Mouse (Mus musculus) hindbrain, postnatal 0 days (tissue): ENCODE results near the gene Nsa2. TPM values are rescaled to one million over a fixed set of nuclear protein-coding genes. Genes with fewer than 3 reads are reported as not detected.

ENCODE experiments used
- ATAC-seq: fragments of 200-750 bp; cut with Nextera tagmentation; 2 replicates; pipeline ENCODE4 v1.8.0; 2017; ENCODE audit warnings: mild to moderate bottlenecking, moderate TSS enrichment, moderate library complexity
- DNase-seq: peaks from one replicate; pipeline ENCODE4 v3.0.0-alpha.2; 2015; ENCODE audit warnings: low spot score
- H3K27ac ChIP-seq: fragments of 300-500 bp; sonication (generic); 2 replicates; pipeline ENCODE4 v1.5.1; 2014; ENCODE audit warnings: mild to moderate bottlenecking
- H3K27me3 ChIP-seq: fragments of 300-500 bp; sonication (generic); 2 replicates; pipeline ENCODE4 v1.6.1; 2014; ENCODE audit warnings: low read length, mixed read lengths; ENCODE audit not compliant: insufficient read depth
- H3K36me3 ChIP-seq: fragments of 300-500 bp; sonication (generic); 2 replicates; pipeline ENCODE4 v1.6.1; 2014; ENCODE audit warnings: low read length, mixed read lengths; ENCODE audit not compliant: insufficient read depth
- H3K4me1 ChIP-seq: fragments of 300-500 bp; sonication (generic); 2 replicates; pipeline ENCODE4 v1.6.1; 2014; ENCODE audit warnings: antibody characterized with exemption, low read length, mixed read lengths; ENCODE audit not compliant: insufficient read depth
- H3K4me2 ChIP-seq: fragments of 300-500 bp; sonication (generic); 2 replicates; pipeline ENCODE4 v1.6.1; 2014; ENCODE audit warnings: low read depth, mild to moderate bottlenecking, low read length, moderate library complexity, mixed read lengths
- H3K4me3 ChIP-seq: fragments of 300-500 bp; sonication (generic); 2 replicates; pipeline ENCODE4 v1.5.1; 2014; ENCODE audit warnings: low read length
- H3K9ac ChIP-seq: fragments of 300-500 bp; sonication (generic); replicated peaks from 2 replicates; pipeline ENCODE4 v1.6.1; 2014; ENCODE audit warnings: mild to moderate bottlenecking, low read length, moderate library complexity, mixed read lengths
- H3K9me3 ChIP-seq: fragments of 300-500 bp; sonication (generic); 2 replicates; pipeline ENCODE4 v1.6.1; 2016; ENCODE audit warnings: low read length, mixed read lengths
- CTCF ChIP-seq: IDR thresholded peaks from 2 replicates; pipeline ENCODE4 v1.5.1; 2016; ENCODE audit warnings: antibody characterized with exemption, control low read depth, low read depth
- WGBS: fragments of 180-500 bp; shearing (Covaris S2); extraction: QIAGEN DNeasy Blood & Tissue Kit; methylation state at CpG from one replicate; pipeline ENCODE4 v1.1.7; 2014; 5-methylcytosine and 5-hydroxymethylcytosine counted together
- polyA plus RNA-seq: library from polyadenylated mRNA; unstranded; fragments of >200 nt; fragmentation: Nextera tagmentation; extraction: Ambion mirVana; gene quantifications from 2 replicates; pipeline ENCODE4 v1.2.1, GENCODE M21; 2015
- total RNA-seq: library from RNA; depleted of rRNA; stranded (reverse); fragments of >200 nt; gene quantifications from 2 replicates; pipeline ENCODE4 v1.2.3, GENCODE M21; 2014; rRNA removed

The Nsa2 gene
- total RNA-seq (18.5 and 21.6 TPM in 2 replicates), polyA plus RNA-seq (41.7 and 45.0 TPM in 2 replicates)

DNA sequence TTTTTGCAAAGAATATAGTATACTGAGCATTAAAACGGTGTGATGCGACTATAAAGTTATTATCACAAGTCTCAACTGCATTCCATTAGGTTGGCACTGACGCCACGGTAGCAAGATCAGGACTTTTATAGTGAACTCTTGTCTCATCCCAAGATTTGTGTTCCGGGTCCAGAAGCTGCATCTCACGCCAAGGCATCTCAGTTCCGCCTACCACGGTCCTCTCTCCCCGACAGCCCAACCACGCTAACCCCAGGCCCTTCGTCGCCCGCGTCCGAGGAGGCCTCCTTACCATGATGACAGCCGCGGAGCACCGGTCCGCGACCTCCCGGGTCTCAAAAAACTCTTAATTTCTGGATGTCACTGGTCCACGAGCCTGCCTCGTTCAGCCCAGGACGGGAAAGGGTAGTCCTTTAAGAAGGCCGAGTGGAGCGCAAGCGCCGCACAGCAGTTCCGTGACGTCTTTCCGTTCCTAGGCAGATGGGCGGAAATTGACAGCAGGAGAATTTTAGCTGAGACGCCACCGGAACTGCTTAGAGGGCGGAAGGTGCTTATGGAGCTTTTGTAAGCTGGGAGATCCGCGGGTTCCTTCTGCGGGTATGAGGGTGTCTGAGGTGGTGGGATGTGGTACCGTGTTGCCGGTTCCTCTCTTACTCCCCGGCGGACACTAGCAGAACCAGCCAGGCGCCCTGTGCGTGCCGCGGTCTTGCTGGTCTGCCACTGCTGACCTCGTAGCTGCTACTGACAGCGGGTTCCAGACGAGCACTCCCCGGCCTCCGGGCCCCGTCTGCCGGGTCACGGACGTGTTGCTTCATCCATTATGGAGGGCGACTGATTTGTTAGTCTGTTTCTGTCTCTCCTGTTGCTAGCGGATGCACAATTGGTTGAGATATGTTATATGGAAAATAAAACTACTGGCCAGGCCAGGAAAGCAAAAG, at the start of gene Nsa2, which contains the start of gene Gfm2:
Gene Nsa2, minus strand, starts transcription at position 472 of the 935 bp plus-strand sequence.
Gene Gfm2, plus strand, starts transcription at position 472 of the 935 bp plus-strand sequence.
- Histone ChIP-seq H3K36me3 (peaks cover 12% of the 10 kb centered on the region), H3K27ac (peak within 1 kb of the TSS; percentile 93), H3K4me1 (no peaks in the 10 kb centered on the region), H3K9ac (peak within 1 kb of the TSS; percentile 86), H3K9me3 (no peaks in the 10 kb centered on the region), H3K4me3 (peak within 1 kb of the TSS; percentile 91), H3K27me3 (no peaks in the 10 kb centered on the region), H3K4me2 (peak within 1 kb of the TSS; percentile 80)
- WGBS: under 1% methylated on average over 57 of the region's 57 CpGs
- ATAC-seq (peak; percentile 99), DNase-seq (peak; percentile 96)
- TF ChIP-seq CTCF: no peak

- no peaks in the 10 kb centered on the region for H3K4me1 ChIP-seq
- no peaks in the 10 kb centered on the region for H3K9me3 ChIP-seq
- no peak for TF ChIP-seq CTCF
- peaks cover 5% of the 10 kb centered on the region; the same call in 1 of the 2 replicates for H3K36me3 ChIP-seq
- no peak overlapping the region for H3K4me3 ChIP-seq
- H3K9ac ChIP-seq: no peak overlapping the region
- ATAC-seq (no peak), DNase-seq (no peak)
- H3K4me2 ChIP-seq: no peak overlapping the region
- no peak overlapping the region for H3K27ac ChIP-seq
- 87% methylated on average over 4 of the region's 4 CpGs for WGBS
- H3K27me3 ChIP-seq: no peaks in the 10 kb centered on the region
These were observed 48.6 kb upstream of the Nsa2 start for GRCm38 (mm10) chr13:97186346-97186745.

DNA sequence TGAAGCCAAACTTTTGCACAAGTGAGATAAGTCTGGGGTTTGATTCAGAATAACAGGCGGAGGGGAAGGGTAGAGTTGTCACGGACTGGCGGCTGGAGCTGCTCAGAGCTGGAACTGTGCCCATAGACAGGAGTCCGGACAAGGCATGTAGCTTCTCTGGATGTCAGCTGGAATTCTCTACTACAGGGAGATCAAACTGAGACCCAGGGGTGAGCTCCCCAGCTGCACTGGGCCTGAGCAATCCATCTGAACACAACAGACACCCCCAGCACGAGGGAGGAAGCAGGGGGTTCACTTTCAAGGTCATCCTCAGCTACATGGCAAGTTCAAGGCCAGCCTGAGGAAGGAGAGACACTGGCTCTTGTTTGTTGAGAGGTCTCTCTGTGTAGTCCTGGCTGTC, 46.9 kb upstream of the Nsa2 start:
- WGBS: 42% methylated on average over 5 of the region's 5 CpGs
- H3K27ac ChIP-seq: no peak overlapping the region
- DNase-seq: peak; percentile 18
- H3K4me2 ChIP-seq: no peak overlapping the region
- H3K4me1 ChIP-seq: no peaks in the 10 kb centered on the region
- TF ChIP-seq CTCF: no peak
- ATAC-seq: no peak
- H3K9ac ChIP-seq: no peak overlapping the region
- H3K9me3 ChIP-seq: no peaks in the 10 kb centered on the region
- H3K27me3 ChIP-seq: no peaks in the 10 kb centered on the region
- peaks cover 8% of the 10 kb centered on the region; the same call in 1 of the 2 replicates for H3K36me3 ChIP-seq
- no peak overlapping the region for H3K4me3 ChIP-seq

- over 99% methylated on average over 2 of the region's 2 CpGs for WGBS
- no peak for TF ChIP-seq CTCF
These were observed 46.4 kb upstream of the Nsa2 start for GRCm38 (mm10) chr13:97184168-97184567.

GRCm38 (mm10) chr13:97182821-97183220, 45.1 kb upstream of the Nsa2 start:
- Histone ChIP-seq H3K4me3 (no peak overlapping the region), H3K4me1 (no peaks in the 10 kb centered on the region), H3K27me3 (no peaks in the 10 kb centered on the region), H3K4me2 (no peak overlapping the region), H3K9me3 (no peaks in the 10 kb centered on the region), H3K27ac (no peak overlapping the region), H3K36me3 (peaks cover 16% of the 10 kb centered on the region; the same call in 1 of the 2 replicates), H3K9ac (no peak overlapping the region)
- 57% methylated on average over 4 of the region's 4 CpGs for WGBS
- no peak for TF ChIP-seq CTCF
- ATAC-seq (no peak), DNase-seq (no peak)

More at GRCm38 (mm10) chr13:97184168-97184567, 46.4 kb upstream of the Nsa2 start:
- H3K4me2 ChIP-seq: no peak overlapping the region
- H3K9me3 ChIP-seq: no peaks in the 10 kb centered on the region
- H3K27me3 ChIP-seq: no peaks in the 10 kb centered on the region
- H3K36me3 ChIP-seq: peaks cover 11% of the 10 kb centered on the region; the same call in 1 of the 2 replicates
- no peaks in the 10 kb centered on the region for H3K4me1 ChIP-seq
- H3K9ac ChIP-seq: no peak overlapping the region
- H3K4me3 ChIP-seq: no peak overlapping the region
- no peak for ATAC-seq
- H3K27ac ChIP-seq: no peak overlapping the region
- DNase-seq: no peak

- TF ChIP-seq CTCF: no peak
- WGBS: 57% methylated on average over 6 of the region's 6 CpGs
- no peak overlapping the region for H3K9ac ChIP-seq
- peaks cover 34% of the 10 kb centered on the region for H3K36me3 ChIP-seq
- H3K4me3 ChIP-seq: no peak overlapping the region
- no peak for DNase-seq
- H3K27ac ChIP-seq: no peak overlapping the region
- no peaks in the 10 kb centered on the region for H3K4me1 ChIP-seq
- no peaks in the 10 kb centered on the region for H3K27me3 ChIP-seq
- no peaks in the 10 kb centered on the region for H3K9me3 ChIP-seq
- no peak for ATAC-seq
- no peak overlapping the region for H3K4me2 ChIP-seq
These were observed 42.5 kb upstream of the Nsa2 start for GRCm38 (mm10) chr13:97180113-97180828.
